In genomic region chr1:121631466-121631865, GRCm38 (mm10) we compare ENCODE assay signal across 23 mouse cellular contexts.
DNase-seq lines count a peak whose midpoint lies in the region; ATAC-seq and TF ChIP-seq lines count a peak whose summit lies in the region.
"Had no signal": no experiment of that assay in that cellular context is flagged by ENCODE, and none has a peak within 500 bp of the region (broad histone marks: within the 10 kb centered on the region; RNA-seq: fewer than 3 reads in every experiment).

No protein-coding gene starts in this region.

- DNase-seq in gastrocnemius, adult 2 months, result peak; percentile 27
- no peak for DNase-seq in gastrocnemius, postnatal 25 days
- DNase-seq in heart, adult 2 months, result peak in 1 of 2 experiments; percentile 15
- DNase-seq in heart, postnatal 10 days, result peak; percentile 5 to 12
- DNase-seq in heart, embryonic 10.5 days (ENCODE audit: low spot score), result no peak
- DNase-seq in layer of hippocampus, adult 9-11 months, result no peak
- DNase-seq: adrenal gland, postnatal 10 days; adrenal gland, postnatal 36 days; B cell, adult 2 months; cerebellum, adult 18-20 months; cerebellum, adult 9-10 months; cerebellum, postnatal 14 days; kidney, adult 2 months had no signal

- peak overlapping the region; percentile 74 for H3K27ac ChIP-seq in gastrocnemius, adult 2 months
- H3K27ac ChIP-seq in heart, adult 2 months, result peak overlapping the region; percentile 70
- no peak overlapping the region for H3K27ac ChIP-seq in heart, embryonic 11.5 days (ENCODE audit: low read depth, low read length)
- H3K27ac ChIP-seq in heart, embryonic 10.5 days, result no peak overlapping the region
- H3K27ac ChIP-seq: forebrain, embryonic 10.5 days; forebrain, embryonic 13.5 days; heart, embryonic 13.5 days; hindbrain, embryonic 12.5 days; hindbrain, embryonic 15.5 days had no signal

- no peak overlapping the region for H3K4me2 ChIP-seq in heart, embryonic 11.5 days
- H3K4me2 ChIP-seq: forebrain, embryonic 13.5 days; heart, embryonic 13.5 days; hindbrain, embryonic 12.5 days; hindbrain, embryonic 15.5 days had no signal

- H3K79me2 ChIP-seq in heart, adult 2 months (replicated peaks; ENCODE audit: control insufficient read depth, insufficient read depth, low read length), result no peaks in the 10 kb centered on the region

- H3K27me3 ChIP-seq in heart, adult 2 months (ENCODE audit: control insufficient read depth, insufficient read depth, low read length), result no peaks in the 10 kb centered on the region
- no peaks in the 10 kb centered on the region for H3K27me3 ChIP-seq in heart, embryonic 11.5 days (ENCODE audit: control insufficient read depth, insufficient read depth, low read length)
- H3K27me3 ChIP-seq in heart, embryonic 10.5 days (ENCODE audit: insufficient read depth, poor library complexity, severe bottlenecking), result no peaks in the 10 kb centered on the region
- H3K27me3 ChIP-seq: forebrain, embryonic 13.5 days; heart, embryonic 13.5 days; hindbrain, embryonic 12.5 days; hindbrain, embryonic 15.5 days; Patski had no signal

- no peaks in the 10 kb centered on the region for H3K36me3 ChIP-seq in heart, adult 2 months (ENCODE audit: control insufficient read depth, insufficient read depth, low read length)
- H3K36me3 ChIP-seq in heart, embryonic 11.5 days (ENCODE audit: control insufficient read depth, insufficient read depth, low read length), result no peaks in the 10 kb centered on the region
- no peaks in the 10 kb centered on the region for H3K36me3 ChIP-seq in heart, embryonic 10.5 days
- H3K36me3 ChIP-seq: forebrain, embryonic 10.5 days; G1E; heart, embryonic 13.5 days; hindbrain, embryonic 12.5 days; hindbrain, embryonic 15.5 days had no signal

- H3K9me3 ChIP-seq in heart, embryonic 11.5 days (replicated peaks; ENCODE audit: control insufficient read depth, low read length), result no peaks in the 10 kb centered on the region
- no peaks in the 10 kb centered on the region for H3K9me3 ChIP-seq in heart, embryonic 10.5 days
- H3K9me3 ChIP-seq: forebrain, embryonic 10.5 days; forebrain, embryonic 13.5 days; hindbrain, embryonic 12.5 days; hindbrain, embryonic 15.5 days had no signal

- TF ChIP-seq CTCF in gastrocnemius, adult 2 months (IDR thresholded peaks at IDR 0.05), result no peak
- TF ChIP-seq CTCF in heart, adult 2 months (IDR thresholded peaks at IDR 0.05), result no peak

- ATAC-seq in heart, embryonic 11.5 days (replicated peaks; ENCODE audit: insufficient number of reproducible peaks, low FRiP score, low TSS enrichment), result no peak
- ATAC-seq: forebrain, embryonic 13.5 days; forebrain, embryonic 16.5 days; intestine, postnatal 0 days; Patski had no signal

- 52% methylated on average over 2 of the region's 2 CpGs for WGBS in heart, adult 2 months
- WGBS in heart, embryonic 11.5 days (ENCODE audit: insufficient replicate concordance), result 80% methylated on average over 2 of the region's 2 CpGs
- WGBS in heart, embryonic 10.5 days, result 65% methylated on average over 2 of the region's 2 CpGs

- no peaks in the 10 kb centered on the region for H3K4me1 ChIP-seq in heart, adult 2 months (ENCODE audit: control insufficient read depth, insufficient read depth, low read length)
- no peaks in the 10 kb centered on the region for H3K4me1 ChIP-seq in heart, embryonic 11.5 days (ENCODE audit: control insufficient read depth, insufficient read depth, low read length)
- no peaks in the 10 kb centered on the region for H3K4me1 ChIP-seq in heart, embryonic 10.5 days
- H3K4me1 ChIP-seq: forebrain, embryonic 13.5 days; heart, embryonic 13.5 days; hindbrain, embryonic 12.5 days; hindbrain, embryonic 15.5 days had no signal

- no peak overlapping the region for H3K4me3 ChIP-seq in gastrocnemius, adult 2 months
- H3K4me3 ChIP-seq in heart, adult 2 months, result no peak overlapping the region
- H3K4me3 ChIP-seq in heart, embryonic 11.5 days (ENCODE audit: low read depth, low read length), result no peak overlapping the region
- H3K4me3 ChIP-seq in heart, embryonic 10.5 days, result no peak overlapping the region
- H3K4me3 ChIP-seq: forebrain, embryonic 10.5 days; forebrain, embryonic 13.5 days; heart, embryonic 13.5 days; hindbrain, embryonic 12.5 days; hindbrain, embryonic 15.5 days had no signal

- intact Hi-C loops in gastrocnemius, adult 2 months (cut with DNase I), result no loop called here
- intact Hi-C loops in heart, adult 2 months (cut with DNase I), result no loop called here
- intact Hi-C loops in heart, postnatal 10 days (cut with DNase I), result no loop called here

- TF ChIP-seq EP300 in heart, adult 2 months (IDR thresholded peaks at IDR 0.05; ENCODE audit: insufficient read depth, low read depth, low read length), result no peak

- TF ChIP-seq POLR2A in heart, adult 2 months (IDR thresholded peaks at IDR 0.05; ENCODE audit: insufficient read depth, low read depth, low read length), result no peak

- H3K9ac ChIP-seq in heart, adult 2 months (ENCODE audit: low read depth, low read length), result no peak overlapping the region
- no peak overlapping the region for H3K9ac ChIP-seq in heart, embryonic 11.5 days (ENCODE audit: low read depth, low read length)
- H3K9ac ChIP-seq: forebrain, embryonic 13.5 days; heart, embryonic 13.5 days; hindbrain, embryonic 12.5 days; hindbrain, embryonic 15.5 days had no signal

Comparison
In these comparisons a context has a peak if more than half of its experiments do, and no peak if none do; other contexts are left out.
1. DNase-seq: peak in gastrocnemius, adult 2 months (single experiment) and heart, postnatal 10 days (2 of 2); none in gastrocnemius, postnatal 25 days (single experiment), heart, embryonic 10.5 days (single experiment) and layer of hippocampus, adult 9-11 months (single experiment).
2. H3K27ac ChIP-seq: peak in gastrocnemius, adult 2 months (single experiment) and heart, adult 2 months (single experiment); none in heart, embryonic 11.5 days (single experiment) and heart, embryonic 10.5 days (single experiment).